Mouse (Mus musculus) spleen, postnatal 14 days (tissue): ENCODE results near the gene Usp29.
"Not testable (repeated sequence)": the region's sequence is repeated elsewhere in the genome, so short reads cannot be mapped to it uniquely, and the experiment has no call there.

ENCODE experiments used
- DNase-seq, 2 experiments: peaks; one replicate each; pipeline ENCODE4 v3.0.0; 2021 to 2022; ENCODE audit warnings: low spot score in 2 of 2

The Usp29 gene

DNA sequence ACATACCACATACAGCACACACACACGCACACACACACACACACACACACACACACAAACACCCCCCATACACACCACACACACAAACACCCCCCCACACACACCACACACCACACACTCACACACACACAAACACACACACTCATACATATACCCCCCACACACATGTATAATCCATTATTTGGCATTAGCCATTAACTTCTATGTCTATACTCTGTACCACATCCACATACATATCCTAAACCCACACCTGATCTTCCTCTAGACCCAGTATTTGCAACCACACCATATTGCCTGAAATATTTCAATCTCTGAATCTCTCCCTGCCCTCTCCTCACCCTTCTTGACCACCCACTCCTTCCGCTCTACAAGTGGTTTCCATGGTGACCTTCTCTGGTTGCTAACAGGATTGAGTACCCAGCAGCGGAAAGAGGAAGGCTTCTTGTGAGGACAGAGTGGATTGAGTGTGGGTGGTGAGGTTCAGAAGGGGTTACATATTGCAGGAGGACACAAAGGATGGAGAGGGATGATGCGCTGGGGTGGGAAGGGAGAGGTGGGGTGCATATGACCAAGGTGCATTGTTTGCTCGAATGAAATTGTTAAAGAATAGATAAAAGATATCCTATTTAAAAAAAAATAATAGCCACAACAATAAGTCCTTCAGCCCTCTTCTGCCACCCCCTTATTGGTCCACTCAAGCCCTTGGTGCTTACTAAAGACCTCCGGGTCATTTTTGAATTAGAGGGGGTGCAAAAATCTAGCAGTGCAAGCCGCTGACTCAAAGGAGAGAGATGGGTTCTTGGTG, 195.8 kb downstream of the Usp29 start:
- DNase-seq: no peak

DNA sequence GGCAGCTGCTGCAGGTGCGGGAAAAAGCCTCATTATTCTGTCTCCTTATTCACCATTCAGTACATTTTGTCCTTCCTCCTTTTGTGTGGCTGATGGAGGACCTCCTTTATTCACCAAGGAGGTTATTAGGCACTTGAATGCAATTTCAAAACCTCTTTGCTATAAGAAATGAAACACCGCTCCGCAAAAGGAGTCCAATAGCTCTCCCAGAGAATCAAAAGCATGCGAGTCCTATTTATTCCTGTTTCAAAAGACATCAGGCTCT, 196.3 kb downstream of the Usp29 start:
- DNase-seq: no peak

DNA sequence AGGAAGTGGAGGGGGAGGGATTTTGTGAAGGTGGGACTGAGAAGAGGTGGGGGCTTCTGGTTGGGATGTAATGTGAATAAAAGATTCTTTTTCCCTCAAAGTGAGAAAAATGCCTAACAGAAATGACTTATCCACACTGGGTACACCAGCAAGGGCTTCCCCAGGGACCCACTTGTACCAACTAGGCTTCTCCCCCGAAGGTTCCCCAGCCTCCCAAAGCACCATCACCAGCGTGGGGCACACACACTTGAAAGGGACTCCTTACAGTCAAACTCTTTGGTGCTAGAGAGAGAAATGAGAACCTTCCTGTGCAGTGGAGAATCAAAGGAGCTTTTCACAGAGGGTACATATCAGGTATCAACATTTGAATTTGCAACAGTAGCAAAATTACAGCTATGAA, 198.9 kb downstream of the Usp29 start:
- no peak for DNase-seq

DNA sequence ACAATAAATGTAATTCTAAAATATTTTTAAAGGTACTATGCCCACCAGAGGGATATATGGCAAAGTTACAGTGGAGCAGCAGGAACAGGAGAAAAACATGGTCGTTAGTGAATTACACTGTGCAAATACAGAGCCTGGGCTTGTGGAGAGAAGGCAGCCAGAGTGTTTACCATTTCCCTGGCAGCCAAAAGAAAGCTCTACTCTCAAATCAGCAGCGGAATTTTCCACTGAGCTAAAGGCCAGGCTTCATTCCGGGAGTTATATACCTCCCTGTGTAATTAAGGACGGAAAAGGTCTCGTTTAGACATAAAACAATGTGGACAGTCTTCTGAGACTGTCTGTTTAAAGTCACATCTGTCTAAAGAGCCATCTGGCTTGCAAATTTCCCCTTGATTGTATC, 204.4 kb downstream of the Usp29 start:
- DNase-seq: no peak

DNA sequence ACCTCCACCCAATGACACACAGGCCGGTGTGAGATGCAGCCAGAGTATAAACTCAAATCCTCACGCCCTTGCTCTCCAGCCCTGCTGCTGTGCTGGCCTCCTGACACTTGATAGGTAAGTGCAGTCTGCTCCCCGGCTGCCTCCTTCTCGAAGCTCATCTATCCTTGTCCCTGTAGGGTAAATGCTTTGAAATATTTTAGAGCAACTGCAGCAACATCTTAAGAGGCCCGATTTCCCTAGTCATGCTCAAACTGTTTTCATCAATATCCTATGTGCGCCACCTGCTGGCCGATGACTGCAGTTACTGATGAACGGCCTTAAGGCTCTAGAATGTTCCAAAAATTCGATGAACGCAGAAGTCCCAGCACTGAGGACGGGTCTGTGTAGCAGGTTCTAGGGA, 206.7 kb downstream of the Usp29 start:
- DNase-seq: peak in 1 of 2 experiments; percentile 33

DNA sequence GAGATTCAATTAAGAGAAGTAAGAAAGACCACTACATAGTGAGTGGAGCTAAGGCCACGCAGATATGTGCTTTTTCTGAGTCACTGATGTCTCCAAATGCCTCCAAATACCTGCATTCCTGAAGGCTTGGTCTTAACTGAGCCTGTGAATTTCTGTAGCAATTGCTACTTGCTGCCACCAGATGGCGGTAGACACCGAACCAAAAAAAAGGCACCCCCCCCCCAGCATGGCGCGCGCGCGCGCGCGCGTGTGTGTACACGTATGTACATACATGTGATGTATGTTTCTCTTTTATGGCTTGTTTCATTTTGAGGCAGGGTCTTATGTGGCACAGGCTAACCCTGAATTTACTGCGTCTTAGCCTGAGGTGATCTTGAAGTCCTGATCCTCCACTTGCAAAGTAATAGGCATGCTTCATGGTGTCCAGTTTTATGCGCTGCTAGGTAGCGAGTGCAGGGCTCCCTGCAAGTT, 210.4 kb downstream of the Usp29 start:
- no peak for DNase-seq

DNA sequence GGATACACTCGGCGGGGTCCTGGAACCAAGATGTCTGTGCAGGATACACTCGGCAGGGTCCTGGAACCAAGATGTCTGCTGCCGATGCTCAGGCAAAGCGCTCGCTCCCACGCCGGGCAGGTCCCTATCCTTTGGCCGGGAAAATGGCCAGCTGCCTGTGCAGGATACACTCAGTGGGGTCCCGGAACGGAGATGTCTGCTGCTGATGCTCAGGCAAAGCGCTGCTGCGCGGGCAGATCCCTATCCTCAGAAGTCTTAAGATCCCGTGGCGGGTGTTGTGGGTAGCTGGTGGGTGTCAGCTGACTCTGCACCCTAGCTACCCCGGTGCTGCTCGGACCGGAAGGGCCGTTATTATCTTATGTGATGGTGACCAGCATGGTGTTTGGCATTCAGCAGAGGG, 217.7 kb downstream of the Usp29 start:
- DNase-seq: not testable (repeated sequence)

DNA sequence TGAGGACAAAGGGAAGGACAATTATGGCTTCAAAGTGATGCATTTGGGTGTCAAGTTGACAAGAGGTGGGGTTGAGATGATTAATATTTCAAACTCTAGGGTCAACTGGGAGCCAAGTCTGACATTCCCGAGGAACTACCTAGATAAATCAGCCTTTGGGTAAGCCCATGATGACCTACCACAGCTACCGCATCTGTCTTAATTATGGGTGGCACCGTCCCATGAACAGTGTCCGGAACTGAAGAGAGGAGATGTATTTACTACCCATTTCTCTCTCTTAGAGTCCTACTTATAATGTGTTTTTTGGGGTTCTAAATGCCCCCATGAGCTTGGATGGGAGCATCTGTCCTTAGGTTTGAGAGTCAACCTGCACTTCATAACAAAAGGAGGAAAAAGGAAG, 226.2 kb downstream of the Usp29 start:
- DNase-seq: no peak

DNA sequence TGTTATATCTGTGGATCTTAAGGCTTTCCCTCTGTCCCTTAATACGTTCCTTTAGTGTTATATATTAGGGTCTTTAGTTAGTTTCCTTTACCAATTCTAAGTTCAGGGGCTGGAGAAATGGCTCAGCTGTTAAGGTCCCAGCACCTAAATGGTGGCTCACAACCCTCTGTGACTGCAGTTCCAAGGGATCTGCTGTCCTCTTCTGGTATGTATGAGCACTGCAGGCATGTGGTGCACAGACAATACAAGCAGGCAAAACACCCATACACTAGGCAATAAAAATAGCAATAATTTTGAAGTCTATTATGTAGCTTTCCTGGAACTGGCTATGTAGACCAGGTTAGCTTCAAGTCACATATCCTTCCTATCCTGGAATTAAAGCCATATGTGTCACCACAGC, 228.2 kb downstream of the Usp29 start:
- no peak for DNase-seq

DNA sequence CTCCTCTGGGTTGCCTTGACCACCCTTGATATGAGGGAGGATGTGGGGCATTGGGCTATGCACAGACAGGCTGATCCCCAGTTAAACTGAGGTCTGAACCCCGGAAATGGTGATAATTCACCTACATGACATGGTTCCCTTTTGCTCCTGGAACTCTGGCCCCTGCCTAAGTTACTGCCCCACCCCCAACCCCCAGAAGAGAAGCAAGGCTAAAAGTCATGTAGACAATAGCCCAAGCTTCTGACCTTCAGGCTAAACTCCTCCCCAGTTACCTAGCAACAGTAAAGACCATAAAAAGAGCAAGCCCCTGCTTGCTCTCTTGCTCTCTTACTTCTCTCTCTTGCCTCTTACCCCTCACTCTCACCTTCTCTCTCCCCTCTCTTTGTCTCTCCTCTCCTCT, 243.2 kb downstream of the Usp29 start:
- no peak for DNase-seq

DNA sequence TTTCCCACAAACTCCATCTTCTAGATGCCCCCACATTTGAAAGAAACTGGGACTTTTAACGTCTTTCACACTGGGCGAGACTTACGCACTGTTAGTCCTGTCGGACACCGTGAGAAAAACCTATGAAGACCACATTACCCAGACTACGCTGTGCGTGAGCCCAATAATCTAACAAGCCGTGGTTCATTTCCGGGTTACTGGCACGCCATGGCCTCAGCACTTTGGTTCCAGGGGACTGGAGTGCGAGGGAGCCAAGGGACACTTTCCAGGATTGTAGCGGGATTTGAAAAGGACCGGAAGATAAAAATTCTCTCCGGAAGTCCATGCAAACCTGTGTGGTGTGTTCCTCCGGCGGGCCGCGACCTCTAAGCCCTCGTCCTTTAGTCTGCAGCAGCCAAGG, 246.5 kb downstream of the Usp29 start:
- no peak for DNase-seq

DNA sequence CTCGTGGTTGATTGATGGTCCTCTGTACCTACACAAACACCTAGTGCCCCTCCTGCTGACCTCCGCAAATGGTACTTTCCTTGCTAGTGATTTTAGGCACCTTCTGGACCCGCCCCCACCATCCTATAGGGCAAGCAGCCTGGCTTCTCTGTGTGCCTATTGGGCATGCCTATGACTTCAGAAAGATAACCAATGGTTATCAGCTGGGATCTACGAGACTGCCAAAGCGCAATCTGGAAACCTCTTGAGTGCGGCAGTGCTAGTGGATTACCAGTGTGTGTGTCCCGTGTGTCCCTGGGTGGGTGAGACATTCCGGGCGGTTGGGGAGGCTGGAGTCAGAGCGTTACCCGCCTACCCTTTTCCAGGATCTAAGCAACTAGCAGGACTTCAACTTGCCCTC, 264.9 kb downstream of the Usp29 start, which contains the start of gene Aurkc:
Gene Aurkc (plus strand): TSS at position 50 of the 400 bp plus-strand sequence.
- DNase-seq: not testable (repeated sequence)

DNA sequence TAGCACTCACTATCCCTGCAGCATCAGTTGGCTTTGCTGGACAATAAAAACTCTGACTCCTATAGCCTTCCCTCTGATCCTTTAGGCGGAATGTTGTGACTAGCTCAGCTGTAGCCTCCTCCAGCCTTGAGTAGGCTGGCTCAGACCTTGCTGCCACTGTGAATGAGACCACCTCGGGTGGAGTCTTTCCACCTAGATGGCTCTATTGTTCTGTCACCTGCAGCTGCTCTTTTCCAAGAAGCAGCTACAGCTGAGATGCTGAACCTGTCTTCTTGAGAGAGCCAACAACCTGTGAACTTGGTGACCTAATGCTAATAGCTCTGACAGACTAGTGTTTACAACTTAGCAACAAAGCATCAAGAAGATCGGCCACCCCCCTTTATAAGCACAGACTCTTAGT, 268.5 kb downstream of the Usp29 start:
- DNase-seq: not testable (repeated sequence)

DNA sequence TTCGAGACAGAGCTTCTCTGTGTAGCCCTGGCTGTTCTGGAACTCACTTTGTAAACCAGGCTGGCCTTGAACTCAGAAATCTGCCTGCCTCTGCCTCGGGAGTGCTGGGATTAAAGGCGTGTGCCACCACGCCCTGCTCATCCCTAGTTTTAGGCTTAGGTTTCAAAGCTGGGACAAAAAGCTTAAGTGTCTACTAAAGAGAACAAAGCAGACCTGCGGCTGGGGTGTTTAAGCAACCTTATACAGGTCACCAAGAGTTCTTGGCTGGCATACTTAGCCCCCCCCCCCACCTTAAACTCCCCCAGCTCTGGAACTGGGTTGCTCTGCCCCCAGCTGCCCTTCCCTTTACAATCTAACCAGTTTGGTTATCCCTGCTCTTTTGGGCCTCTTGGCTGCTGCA, 275.1 kb downstream of the Usp29 start:
- DNase-seq: not testable (repeated sequence)
